Mouse (Mus musculus) ES-E14 (cell line): ENCODE results near the gene Creb3l1.

Experiments used
- CHD2 ChIP-seq: IDR thresholded peaks from 2 replicates; pipeline ENCODE4 v1.6.1; 2014; ENCODE audit warnings: mild to moderate bottlenecking, low read depth, low read length, inconsistent platforms
- HCFC1 ChIP-seq: IDR thresholded peaks from 2 replicates; pipeline ENCODE4 v1.6.1; 2012; ENCODE audit warnings: low read length, inconsistent platforms, borderline replicate concordance; ENCODE audit not compliant: insufficient read depth
- ZNF384 ChIP-seq: IDR thresholded peaks from 2 replicates; pipeline ENCODE4 v1.6.1; 2012; ENCODE audit warnings: low read depth, low read length, inconsistent platforms

DNA sequence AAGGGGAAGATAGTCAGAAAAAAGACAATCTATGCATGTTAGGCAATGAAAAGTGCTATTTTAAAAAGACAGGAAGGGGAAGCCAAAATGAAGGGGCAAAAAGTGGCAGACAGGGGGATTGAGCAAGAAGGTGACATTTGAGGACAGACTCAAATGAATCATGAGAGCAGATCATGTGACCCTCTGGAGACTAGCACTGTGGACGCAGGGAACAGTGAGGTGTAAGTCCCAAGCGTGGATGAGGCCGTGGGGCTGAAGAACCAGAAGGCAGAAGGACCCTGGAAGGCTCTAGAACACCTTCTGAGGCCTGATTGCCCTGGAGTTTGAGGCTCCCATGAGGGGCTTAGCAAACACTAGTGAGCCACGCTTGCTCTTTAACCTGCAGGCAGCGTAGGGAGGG, 57.9 kb downstream of the Creb3l1 start:
- TF ChIP-seq CHD2: no peak
- no peak for TF ChIP-seq ZNF384
- TF ChIP-seq HCFC1: no peak
